Mouse (Mus musculus): Measurements from ENCODE around the gene Amigo1.

GRCm38 (mm10) chr3:108180514-108180913, 5.6 kb upstream of the Amigo1 start:
- TF ChIP-seq POLR2AphosphoS5 (IDR thresholded peaks at IDR 0.05; ENCODE audit: borderline replicate concordance, low read depth, low read length), result no peak
- no peak for TF ChIP-seq MAFK (IDR thresholded peaks at IDR 0.05; ENCODE audit: borderline replicate concordance, low read depth, low read length)

All from MEL (cell line).